Mouse (Mus musculus) layer of hippocampus, adult 2 months (tissue): Measurements from ENCODE around the gene Arid1b. TPM values are rescaled to one million over a fixed set of nuclear protein-coding genes. Genes with fewer than 3 reads are reported as not detected.
A peak's percentile ranks its signal among the peaks of the same experiment; 100 is the strongest.

Experiments
- DNase-seq, 2 experiments: peaks; one replicate each; pipeline ENCODE4 v3.0.0; 2022; ENCODE audit warnings: low spot score in 2 of 2
- H3K27ac ChIP-seq: fragments of 200-600 bp; 2 replicates; pipeline ENCODE4 v1.8.1; 2022
- H3K4me3 ChIP-seq: fragments of 200-600 bp; 2 replicates; pipeline ENCODE4 v1.8.1; 2022; ENCODE audit warnings: mild to moderate bottlenecking
- CTCF ChIP-seq: fragments of 200-600 bp; conservative IDR thresholded peaks from 2 replicates; pipeline ENCODE4 v1.8.1; 2022; ENCODE audit warnings: antibody characterized with exemption, mild to moderate bottlenecking, moderate library complexity
- total RNA-seq, 2 experiments: library from RNA; stranded (reverse); gene quantifications; 2 replicates each; pipeline ENCODE4 v1.2.3; 2021

The Arid1b gene
- total RNA-seq, 2 experiments from 2014 or later = 114 to 119 TPM

GRCm38 (mm10) chr17:5157609-5158008 lies 163.5 kb downstream of the Arid1b start:
- no peak for DNase-seq
- Histone ChIP-seq H3K27ac (no peak overlapping the region), H3K4me3 (no peak overlapping the region)
- no peak for TF ChIP-seq CTCF

- Histone ChIP-seq H3K27ac (no peak overlapping the region), H3K4me3 (no peak overlapping the region)
- no peak for TF ChIP-seq CTCF
- DNase-seq = no peak
Observed at GRCm38 (mm10) chr17:5162525-5162924, 168.4 kb downstream of the Arid1b start.

- no peak for DNase-seq
- H3K27ac ChIP-seq = no peak overlapping the region; the same call in 1 of the 2 replicates
- H3K4me3 ChIP-seq = no peak overlapping the region
- TF ChIP-seq CTCF = no peak
Observed at GRCm38 (mm10) chr17:5163251-5163826, 169.2 kb downstream of the Arid1b start.

- peak overlapping the region; percentile 49; the same call in 1 of the 2 replicates for H3K27ac ChIP-seq
- peak overlapping the region; percentile 13; the same call in 1 of the 2 replicates for H3K4me3 ChIP-seq
- no peak for TF ChIP-seq CTCF
- no peak for DNase-seq
Observed at GRCm38 (mm10) chr17:5164794-5165193, 170.7 kb downstream of the Arid1b start.

GRCm38 (mm10) chr17:5165201-5165825 lies 171.2 kb downstream of the Arid1b start:
- no peak for TF ChIP-seq CTCF
- Histone ChIP-seq H3K4me3 (peak overlapping the region; percentile 13), H3K27ac (peak overlapping the region; percentile 49)
- no peak for DNase-seq

GRCm38 (mm10) chr17:5166175-5166574 lies 172.0 kb downstream of the Arid1b start:
- no peak for TF ChIP-seq CTCF
- H3K27ac ChIP-seq = no peak overlapping the region
- no peak for DNase-seq
- no peak overlapping the region for H3K4me3 ChIP-seq

GRCm38 (mm10) chr17:5168046-5168445 lies 173.9 kb downstream of the Arid1b start:
- no peak overlapping the region for H3K27ac ChIP-seq
- no peak overlapping the region for H3K4me3 ChIP-seq
- DNase-seq = no peak
- TF ChIP-seq CTCF = no peak; the same call in 1 of the 2 replicates

GRCm38 (mm10) chr17:5168640-5169039 lies 174.5 kb downstream of the Arid1b start:
- H3K27ac ChIP-seq = peak overlapping the region; percentile 29; the same call in 1 of the 2 replicates
- no peak for DNase-seq
- H3K4me3 ChIP-seq = no peak overlapping the region
- TF ChIP-seq CTCF = no peak

GRCm38 (mm10) chr17:5170321-5170720 lies 176.2 kb downstream of the Arid1b start:
- TF ChIP-seq CTCF = no peak
- Histone ChIP-seq H3K4me3 (no peak overlapping the region), H3K27ac (peak overlapping the region; percentile 64)
- no peak for DNase-seq

- Histone ChIP-seq H3K27ac (peak overlapping the region; percentile 64; the same call in 1 of the 2 replicates), H3K4me3 (no peak overlapping the region)
- no peak for DNase-seq
- TF ChIP-seq CTCF = no peak
Observed at GRCm38 (mm10) chr17:5171467-5171866, 177.3 kb downstream of the Arid1b start.

GRCm38 (mm10) chr17:5174426-5175020 lies 180.4 kb downstream of the Arid1b start:
- DNase-seq = no peak

GRCm38 (mm10) chr17:5175535-5175934 lies 181.4 kb downstream of the Arid1b start:
- DNase-seq = peak in 1 of 2 experiments; percentile 42
- Histone ChIP-seq H3K4me3 (no peak overlapping the region), H3K27ac (peak overlapping the region; percentile 90)
- TF ChIP-seq CTCF = no peak

More at GRCm38 (mm10) chr17:5174426-5175020, 180.4 kb downstream of the Arid1b start:
- TF ChIP-seq CTCF = no peak
- Histone ChIP-seq H3K27ac (peak overlapping the region; percentile 90), H3K4me3 (no peak overlapping the region)

- Histone ChIP-seq H3K4me3 (no peak overlapping the region), H3K27ac (peak overlapping the region; percentile 90)
- DNase-seq = no peak
- TF ChIP-seq CTCF = no peak
Observed at GRCm38 (mm10) chr17:5176315-5176714, 182.2 kb downstream of the Arid1b start.
